Mouse (Mus musculus) hindbrain, embryonic 14.5 days (tissue): ENCODE measurements at regions not wholly inside any gene's neighbourhood (a gene's known extent, or its start where the extent isn't known, plus 50 kb on each side); places are given as distances from the start of the nearest gene placed in this dataset.
A peak's percentile ranks its signal among the peaks of the same experiment; 100 is the strongest.

Experiments used
- ATAC-seq: fragments of 200-750 bp; cut with Nextera tagmentation; 2 replicates; pipeline ENCODE4 v1.8.0; 2017; ENCODE audit warnings: moderate number of reproducible peaks, mild to moderate bottlenecking, moderate TSS enrichment, moderate library complexity; ENCODE audit not compliant: low FRiP score
- DNase-seq: peaks from one replicate; pipeline ENCODE4 v3.0.0-alpha.2; 2015; ENCODE audit warnings: low spot score
- H3K27ac ChIP-seq: fragments of 300-500 bp; sonication (generic); 2 replicates; pipeline ENCODE4 v1.5.1; 2014; ENCODE audit warnings: mild to moderate bottlenecking, moderate library complexity
- H3K27me3 ChIP-seq: fragments of 300-500 bp; sonication (generic); 2 replicates; pipeline ENCODE4 v1.6.1; 2014; ENCODE audit warnings: mild to moderate bottlenecking, low read length, mixed read lengths; ENCODE audit not compliant: control insufficient read depth, insufficient read depth
- H3K36me3 ChIP-seq: fragments of 300-500 bp; sonication (generic); replicated peaks from 2 replicates; pipeline ENCODE4 v1.6.1; 2014; ENCODE audit not compliant: control insufficient read depth, insufficient read depth
- H3K4me1 ChIP-seq: fragments of 300-500 bp; sonication (generic); replicated peaks from 2 replicates; pipeline ENCODE4 v1.6.1; 2014; ENCODE audit warnings: antibody characterized with exemption, low read length, mixed read lengths; ENCODE audit not compliant: control insufficient read depth, insufficient read depth
- H3K4me2 ChIP-seq: fragments of 300-500 bp; sonication (generic); replicated peaks from 2 replicates; pipeline ENCODE4 v1.6.1; 2014; ENCODE audit warnings: mild to moderate bottlenecking, moderate library complexity
- H3K4me3 ChIP-seq: fragments of 300-500 bp; sonication (generic); replicated peaks from 2 replicates; pipeline ENCODE4 v1.5.1; 2014; ENCODE audit warnings: mild to moderate bottlenecking, low read length
- H3K9ac ChIP-seq: fragments of 300-500 bp; sonication (generic); 2 replicates; pipeline ENCODE4 v1.6.1; 2014
- H3K9me3 ChIP-seq: fragments of 300-500 bp; sonication (generic); 2 replicates; pipeline ENCODE4 v1.6.1; 2016; ENCODE audit warnings: low read length; ENCODE audit not compliant: control insufficient read depth
- WGBS: fragments of 180-500 bp; shearing (Covaris S2); extraction: QIAGEN DNeasy Blood & Tissue Kit; methylation state at CpG from one replicate; pipeline ENCODE4 v1.1.7; 2014; 5-methylcytosine and 5-hydroxymethylcytosine counted together

DNA sequence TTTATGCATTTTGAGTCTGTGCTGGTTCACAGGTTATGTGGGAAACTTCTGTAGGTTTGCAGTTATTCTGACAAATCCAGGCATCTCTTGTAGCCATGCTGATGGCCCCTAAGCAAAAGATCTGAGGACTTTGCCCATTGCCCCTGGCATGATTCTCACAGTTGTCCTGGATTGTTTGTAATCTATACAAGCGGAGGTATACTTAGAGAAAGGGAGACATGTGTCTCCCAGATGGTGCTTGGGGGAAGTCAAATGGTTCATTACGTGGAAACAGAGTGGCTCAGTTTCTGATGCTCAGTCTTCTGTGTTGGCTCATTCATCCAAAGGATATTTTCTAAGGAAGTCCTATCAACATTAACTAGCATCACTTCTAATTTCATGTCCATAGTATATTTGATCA lies 60.8 kb upstream of the Clec14a start:
- Histone ChIP-seq H3K4me2 (no peak overlapping the region), H3K27me3 (no peaks in the 10 kb centered on the region), H3K4me1 (no peaks in the 10 kb centered on the region), H3K36me3 (no peaks in the 10 kb centered on the region), H3K27ac (no peak overlapping the region), H3K9me3 (no peaks in the 10 kb centered on the region), H3K4me3 (no peak overlapping the region), H3K9ac (no peak overlapping the region)
- ATAC-seq (no peak), DNase-seq (peak; percentile 20)
- 60% methylated on average over 2 of the region's 2 CpGs for WGBS

- Histone ChIP-seq H3K27ac (no peak overlapping the region), H3K36me3 (no peaks in the 10 kb centered on the region), H3K4me1 (no peaks in the 10 kb centered on the region), H3K4me2 (no peak overlapping the region), H3K27me3 (no peaks in the 10 kb centered on the region), H3K9ac (no peak overlapping the region), H3K9me3 (no peaks in the 10 kb centered on the region), H3K4me3 (no peak overlapping the region)
- WGBS, result 85% methylated on average over 3 of the region's 3 CpGs
- DNase-seq (no peak), ATAC-seq (no peak)
These were observed 54.9 kb upstream of the Clec14a start for GRCm38 (mm10) chr12:58323953-58324352.
